Mouse (Mus musculus) heart, adult 9 months (tissue): ENCODE measurements around the gene Hist1h2bj.
A peak's percentile ranks its signal among the peaks of the same experiment; 100 is the strongest.

Source experiments
- DNase-seq, 2 experiments: peaks; one replicate each; pipeline ENCODE4 v3.0.0; 2022; ENCODE audit warnings: low spot score in 2 of 2

Hist1h2bj gene

DNA sequence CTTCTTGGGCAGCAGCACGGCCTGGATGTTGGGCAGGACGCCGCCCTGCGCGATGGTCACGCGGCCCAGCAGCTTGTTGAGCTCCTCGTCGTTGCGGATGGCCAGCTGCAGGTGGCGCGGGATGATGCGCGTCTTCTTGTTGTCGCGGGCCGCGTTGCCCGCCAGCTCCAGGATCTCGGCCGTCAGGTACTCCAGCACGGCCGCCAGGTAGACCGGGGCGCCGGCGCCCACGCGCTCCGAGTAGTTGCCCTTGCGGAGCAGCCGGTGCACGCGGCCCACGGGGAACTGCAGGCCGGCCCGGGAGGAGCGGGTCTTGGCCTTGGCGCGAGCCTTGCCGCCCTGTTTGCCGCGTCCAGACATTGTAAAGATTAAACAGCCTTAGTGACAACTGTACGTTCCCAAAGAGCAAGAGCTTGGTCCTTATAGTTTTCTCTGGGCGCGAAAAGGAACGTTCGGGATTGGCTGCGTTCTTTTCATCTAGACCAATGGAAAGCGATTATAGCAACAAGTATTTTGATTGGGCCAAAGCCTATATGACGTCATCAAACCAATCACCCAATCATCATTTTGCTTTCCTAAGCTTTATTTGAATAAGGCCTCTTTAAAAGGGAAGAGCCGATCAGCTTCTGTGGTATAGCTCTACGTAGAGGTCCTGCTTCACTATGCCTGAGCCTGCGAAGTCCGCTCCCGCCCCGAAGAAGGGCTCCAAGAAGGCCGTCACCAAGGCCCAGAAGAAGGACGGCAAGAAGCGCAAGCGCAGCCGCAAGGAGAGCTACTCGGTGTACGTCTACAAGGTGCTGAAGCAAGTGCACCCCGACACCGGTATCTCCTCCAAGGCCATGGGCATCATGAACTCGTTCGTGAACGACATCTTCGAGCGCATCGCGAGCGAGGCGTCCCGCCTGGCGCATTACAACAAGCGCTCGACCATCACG, at the start of gene Hist1h2bj, which contains the start of gene Hist1h2ag:
Gene Hist1h2bj (plus strand): TSS at position 647 of the 935 bp plus-strand sequence.
Gene Hist1h2ag (minus strand): TSS at position 377 of the 935 bp plus-strand sequence.
- peak; percentile 97 to 98 for DNase-seq

DNA sequence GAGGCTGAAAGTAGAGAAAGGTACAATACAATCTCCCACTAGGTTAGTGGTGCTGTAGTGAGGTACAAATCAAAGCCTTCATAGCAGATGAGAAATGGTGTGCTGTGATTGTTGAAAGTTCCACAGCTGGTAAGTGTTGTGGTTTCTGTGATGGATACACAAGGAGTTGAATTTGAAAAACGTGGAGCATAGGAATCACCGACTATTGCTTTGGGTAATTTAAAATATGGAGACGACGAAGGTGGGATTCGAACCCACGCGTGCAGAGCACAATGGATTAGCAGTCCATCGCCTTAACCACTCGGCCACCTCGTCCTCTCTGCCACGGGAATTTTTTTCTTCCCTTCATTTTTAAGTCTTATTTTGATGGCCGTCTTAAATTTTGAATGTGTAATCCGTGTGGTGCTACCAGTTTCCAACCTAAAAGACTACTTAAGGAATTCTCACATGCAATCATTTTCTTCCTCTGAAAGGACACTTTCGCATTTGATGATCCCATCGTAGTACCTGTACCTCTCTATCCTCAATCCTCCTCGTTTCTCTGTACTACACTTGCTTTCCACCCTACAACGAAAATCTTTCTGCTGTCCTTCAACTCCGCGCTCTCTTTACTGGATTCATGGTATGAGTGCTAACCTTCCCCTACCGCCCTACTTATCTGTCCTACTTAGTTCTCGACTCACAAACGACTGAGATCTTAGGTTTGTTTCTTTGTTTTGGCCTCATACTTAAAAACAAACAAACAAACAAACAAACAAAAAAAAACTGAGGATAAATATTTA, 48.9 kb upstream of the Hist1h2bj start:
- peak in 1 of 2 experiments; percentile 29 for DNase-seq

DNA sequence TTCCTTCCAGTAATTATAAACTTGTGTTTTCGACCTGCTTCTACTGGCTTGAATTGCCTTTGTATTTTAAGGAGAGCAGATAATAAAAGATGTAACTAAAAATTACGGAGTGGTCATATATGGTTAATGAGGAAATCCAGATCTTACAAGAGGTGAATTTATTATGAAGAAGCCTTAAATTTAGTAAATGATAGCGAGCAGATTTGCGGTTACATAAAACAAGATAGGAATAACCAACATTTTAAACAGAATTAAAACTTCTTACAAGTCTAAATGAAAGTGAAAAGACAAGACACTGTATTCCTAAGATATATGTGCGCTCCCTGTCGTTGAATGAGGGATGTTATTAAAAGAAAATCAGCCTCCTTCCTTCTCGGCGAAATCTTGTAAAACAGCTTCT, 48.1 kb upstream of the Hist1h2bj start:
- DNase-seq, result no peak

DNA sequence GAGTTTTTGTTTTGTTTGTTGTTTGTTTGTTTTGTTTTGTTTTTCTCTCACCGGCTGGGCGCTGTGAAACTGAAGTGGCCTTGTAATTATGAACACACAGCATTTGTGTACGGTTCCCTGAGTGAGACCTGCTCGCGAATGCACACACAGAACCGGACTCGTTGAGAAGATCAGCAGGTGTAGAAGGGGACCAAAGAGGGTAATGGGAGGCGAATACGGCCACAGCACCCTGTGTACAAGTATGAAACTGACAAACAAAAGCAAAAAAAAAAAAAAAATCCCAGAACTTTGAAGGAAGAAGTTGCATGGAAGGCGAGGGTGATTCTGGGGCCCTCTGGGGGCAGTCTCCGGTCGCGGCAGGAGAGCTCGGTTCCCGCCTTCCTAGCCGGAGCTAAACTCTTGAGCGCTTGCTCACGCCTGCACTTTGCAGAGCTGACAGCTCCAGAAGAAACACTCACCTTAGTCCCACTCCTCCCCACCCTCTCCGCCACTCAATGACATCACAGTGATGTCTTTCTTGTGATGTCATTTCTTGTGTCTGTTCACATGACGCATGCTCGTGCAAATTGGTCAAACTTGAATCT, 47.6 kb upstream of the Hist1h2bj start:
- DNase-seq, result no peak

DNA sequence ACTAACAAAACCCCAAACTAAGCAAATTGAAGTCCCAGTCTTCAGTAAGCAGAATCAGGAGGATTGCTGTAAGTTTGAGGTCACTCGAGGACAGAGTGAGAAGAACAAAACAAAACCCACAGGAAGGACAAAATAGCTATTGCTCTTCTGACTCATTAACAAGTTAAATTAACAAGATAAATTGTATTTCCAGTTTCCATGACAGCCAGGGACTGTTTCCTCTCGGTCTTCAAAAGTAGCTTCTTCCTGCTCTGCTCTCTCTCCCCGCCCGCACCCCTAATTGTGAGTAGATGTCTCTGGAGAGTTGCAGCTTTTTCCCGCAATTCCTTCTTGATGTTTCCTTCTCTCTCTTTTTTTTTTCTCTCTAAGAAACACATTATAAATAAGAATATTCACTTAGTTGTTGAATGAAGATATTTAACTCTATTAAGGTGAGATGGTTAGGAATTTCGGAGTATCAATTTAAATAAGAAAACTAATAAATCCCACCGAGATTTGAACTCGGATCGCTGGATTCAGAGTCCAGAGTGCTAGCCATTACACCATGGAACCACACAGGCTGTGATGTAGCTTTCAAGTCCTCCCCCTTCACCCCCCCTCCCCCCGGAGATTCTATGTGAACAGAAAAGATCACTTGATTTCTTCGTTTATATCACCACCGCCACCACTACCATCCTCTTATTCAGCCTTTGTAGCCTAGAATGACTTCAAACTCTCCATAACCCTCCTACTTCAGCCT, 46.7 kb upstream of the Hist1h2bj start:
- DNase-seq, result no peak

DNA sequence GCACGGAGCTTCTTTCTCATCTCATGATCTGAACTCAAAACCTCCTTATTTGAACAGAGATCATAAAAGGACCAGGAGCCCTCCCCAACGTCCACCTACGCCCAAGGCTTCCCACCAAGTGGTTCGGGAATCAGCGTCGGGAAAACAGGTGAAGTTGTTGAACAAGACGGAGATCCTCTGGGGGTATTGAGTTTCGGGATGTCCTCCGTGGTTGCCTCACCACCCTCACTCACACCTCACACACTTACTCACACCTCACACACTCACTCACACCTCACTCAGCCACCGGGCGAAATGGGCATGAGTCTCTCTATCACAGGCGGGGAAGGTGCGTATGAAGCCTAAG, 46.2 kb upstream of the Hist1h2bj start:
- DNase-seq, result no peak

DNA sequence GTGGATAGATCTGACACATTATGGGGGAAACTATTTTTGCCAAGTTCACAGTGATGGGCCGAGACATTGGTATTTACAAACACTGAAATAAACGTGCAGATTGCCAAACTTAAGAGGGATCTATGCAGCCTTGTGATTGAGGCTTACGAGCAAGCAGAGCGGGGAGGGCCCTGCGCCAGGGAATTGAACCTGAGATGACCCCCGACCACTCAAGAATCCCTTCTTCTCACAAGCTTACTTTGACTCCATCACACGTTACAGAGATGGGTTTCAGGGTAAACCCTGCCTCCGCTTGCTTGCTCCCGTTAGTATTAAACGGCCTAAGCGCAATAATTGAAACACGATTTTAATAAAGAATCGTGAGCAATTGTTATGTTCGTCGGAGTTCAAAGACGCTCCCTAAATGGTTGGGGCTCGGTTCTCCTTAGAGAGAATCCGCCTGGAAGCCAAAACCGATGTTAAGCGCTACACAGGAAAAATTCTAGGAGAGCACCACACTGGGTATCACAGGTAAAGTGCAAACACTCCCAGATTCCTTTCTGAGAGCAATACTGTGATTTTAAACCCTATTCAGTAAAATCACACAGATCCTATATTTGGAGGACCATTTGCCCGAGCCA, 45.7 kb upstream of the Hist1h2bj start:
- no peak for DNase-seq

DNA sequence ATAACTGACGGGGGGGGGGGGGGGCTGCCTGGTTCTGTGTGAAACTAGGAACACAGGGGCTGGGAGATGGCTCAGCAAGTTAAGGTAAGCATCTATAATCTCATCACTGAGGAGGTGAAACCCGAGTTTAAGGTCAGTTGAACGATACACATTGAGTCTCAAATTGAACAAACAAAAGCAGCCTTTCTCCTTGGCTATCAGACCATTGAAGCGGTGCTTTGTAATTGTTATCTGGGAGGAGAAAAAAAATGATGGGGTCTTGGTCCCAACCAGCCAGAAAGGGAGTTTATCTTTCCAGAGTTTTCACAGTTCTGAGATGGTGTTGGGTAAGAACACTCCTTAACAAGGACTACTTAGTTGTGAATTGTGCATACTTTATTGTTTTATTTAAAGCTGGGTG, 45.2 kb upstream of the Hist1h2bj start:
- DNase-seq, result no peak

DNA sequence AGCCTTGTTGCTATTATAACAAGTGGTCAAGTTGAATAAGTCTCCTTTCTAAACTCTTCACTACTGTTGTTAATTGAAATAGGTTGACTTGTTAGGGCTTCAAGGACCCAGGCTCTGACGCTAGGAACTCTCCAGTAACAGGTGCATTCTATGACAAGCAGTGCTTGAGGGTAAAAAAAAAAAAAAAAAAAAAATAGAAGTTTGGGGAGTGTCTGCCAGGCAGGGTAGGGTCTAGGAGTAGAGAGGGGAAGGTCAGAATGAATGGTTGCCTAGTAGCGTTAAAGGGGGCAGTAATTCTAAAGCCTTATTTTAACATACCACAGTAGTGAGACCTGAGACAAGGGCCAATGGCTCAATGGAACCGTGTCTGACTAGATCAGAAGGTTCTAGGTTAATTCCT, 44.6 kb upstream of the Hist1h2bj start:
- no peak for DNase-seq

DNA sequence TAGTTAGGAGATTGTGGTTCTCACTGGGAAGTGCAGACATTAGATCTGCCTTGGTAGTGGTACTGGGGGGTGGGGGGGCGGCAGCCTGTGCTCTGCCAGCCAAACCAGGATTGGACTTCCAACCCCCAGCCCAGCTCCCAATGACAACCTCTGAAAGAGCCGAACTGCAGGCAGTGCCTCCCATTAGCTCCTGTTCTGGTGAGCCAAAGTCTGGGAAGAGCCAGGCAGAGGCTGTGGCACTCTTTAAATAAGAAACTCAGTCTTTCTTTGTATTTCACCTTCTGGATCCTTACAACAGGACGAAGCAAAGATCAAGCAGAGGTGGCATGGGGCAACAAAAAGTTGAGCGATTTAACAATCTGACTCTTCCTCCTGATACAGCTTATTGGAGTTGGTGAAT, 43.9 kb upstream of the Hist1h2bj start:
- no peak for DNase-seq

DNA sequence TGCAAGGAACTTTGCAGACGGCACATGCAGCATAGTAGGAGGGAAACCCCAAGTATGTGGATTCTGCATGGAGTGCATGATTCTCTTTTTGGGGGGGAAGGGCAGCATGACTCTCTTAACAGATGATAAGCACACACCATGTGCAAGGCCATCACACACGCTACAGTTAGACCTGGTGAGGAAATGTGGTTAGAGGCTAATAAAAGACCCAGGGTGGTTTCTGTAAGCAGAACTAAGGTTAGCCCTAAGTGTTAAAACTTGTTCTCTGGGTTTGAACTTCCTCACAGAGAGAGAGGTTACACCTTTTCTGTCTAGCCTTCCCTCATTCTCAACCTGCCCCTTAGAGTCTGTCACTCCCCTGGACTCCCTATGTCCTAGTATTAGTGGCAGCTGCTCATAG, 41.7 kb upstream of the Hist1h2bj start:
- DNase-seq, result no peak

DNA sequence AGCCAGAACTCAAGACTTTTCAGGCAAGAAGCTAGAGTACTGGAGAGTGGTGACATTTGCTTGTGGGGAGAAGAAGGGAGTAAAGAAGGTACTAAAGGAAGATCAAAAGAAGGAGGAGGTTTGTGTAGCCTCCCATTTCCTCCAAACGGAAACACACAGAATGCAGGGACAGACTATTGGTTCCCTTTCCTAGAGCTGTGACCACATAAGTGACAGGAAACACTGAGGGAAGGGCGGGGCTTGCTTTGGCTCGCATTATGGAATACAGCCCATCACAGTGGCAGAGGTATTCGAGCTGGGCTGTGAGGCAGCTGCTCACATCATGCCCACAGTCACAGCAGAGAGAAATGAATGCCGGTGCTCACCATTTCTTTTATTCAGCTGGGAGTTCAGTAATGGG, 41.2 kb upstream of the Hist1h2bj start:
- no peak for DNase-seq

DNA sequence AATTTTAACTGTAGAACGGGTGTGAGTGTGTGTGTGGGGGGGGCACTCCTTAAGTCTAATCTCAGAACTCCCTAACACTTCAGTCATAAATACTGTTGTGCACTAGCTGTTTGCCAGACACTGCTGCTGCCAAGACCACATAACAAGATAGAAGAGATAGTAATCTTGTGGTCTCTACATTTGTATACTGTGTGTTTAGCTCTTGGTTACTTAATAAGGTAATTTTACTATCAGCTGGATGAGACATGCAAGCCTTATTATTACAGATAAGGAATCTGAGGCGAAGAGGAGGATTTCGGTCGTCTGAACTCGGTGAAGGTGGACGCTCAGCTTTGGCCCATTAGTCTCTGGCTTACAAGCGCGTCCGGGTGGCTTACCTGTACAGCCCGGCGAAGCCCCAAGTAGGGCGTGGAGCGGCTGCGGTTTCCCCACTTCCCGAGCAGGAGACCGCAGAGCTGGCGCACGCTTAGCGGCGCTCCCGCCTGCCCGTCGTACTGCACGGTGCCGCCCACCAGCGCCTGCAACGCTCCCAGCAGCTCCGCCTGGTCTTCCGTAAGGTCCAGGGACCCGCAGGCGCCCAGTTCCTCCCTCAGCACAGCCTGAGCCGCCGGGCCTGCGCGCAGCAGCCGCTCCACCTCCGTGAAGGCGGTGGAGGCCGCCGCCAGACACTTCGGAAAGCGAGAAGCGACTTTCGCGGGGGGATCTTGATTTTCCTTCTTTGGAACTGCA, 37.2 kb upstream of the Hist1h2bj start:
- no peak for DNase-seq

DNA sequence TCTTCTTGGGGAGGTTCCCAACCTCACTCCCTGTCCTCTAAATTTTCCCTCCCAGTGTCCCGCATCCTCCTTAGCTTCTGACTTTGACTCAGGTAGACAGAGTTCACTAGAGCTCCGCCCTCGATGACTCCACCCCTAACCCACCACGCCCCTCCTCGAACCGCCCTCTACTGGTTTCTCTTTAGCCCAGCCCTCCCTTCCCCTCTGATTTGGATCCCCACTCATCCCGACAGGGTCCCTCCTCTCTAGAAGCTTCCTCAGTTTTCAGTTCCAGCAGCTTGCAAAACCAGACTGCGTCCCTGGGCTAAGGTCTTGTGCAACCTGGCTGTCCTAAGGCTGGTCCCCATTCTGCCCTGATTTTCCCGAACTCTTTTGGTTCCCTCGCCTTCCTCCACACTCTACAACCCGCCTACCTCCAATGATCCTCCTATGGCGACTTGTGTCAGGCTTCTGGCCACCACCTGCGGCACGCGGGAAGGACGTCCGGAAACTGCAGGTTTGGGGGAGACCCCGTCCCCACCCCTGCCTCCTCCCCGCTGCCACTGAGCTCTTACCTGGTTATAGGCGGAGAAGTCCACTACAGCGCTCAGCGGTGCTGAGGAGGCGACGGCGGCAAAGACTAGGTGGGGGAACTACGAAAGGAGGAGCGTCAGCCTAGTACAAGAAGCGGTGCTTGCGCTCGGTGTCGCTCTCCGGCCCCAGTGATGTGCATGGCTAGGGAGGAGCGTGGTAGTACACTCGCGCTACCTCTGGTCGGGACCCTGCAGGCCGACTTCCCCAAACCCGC, 36.5 kb upstream of the Hist1h2bj start:
- DNase-seq, result peak in 1 of 2 experiments; percentile 27

DNA sequence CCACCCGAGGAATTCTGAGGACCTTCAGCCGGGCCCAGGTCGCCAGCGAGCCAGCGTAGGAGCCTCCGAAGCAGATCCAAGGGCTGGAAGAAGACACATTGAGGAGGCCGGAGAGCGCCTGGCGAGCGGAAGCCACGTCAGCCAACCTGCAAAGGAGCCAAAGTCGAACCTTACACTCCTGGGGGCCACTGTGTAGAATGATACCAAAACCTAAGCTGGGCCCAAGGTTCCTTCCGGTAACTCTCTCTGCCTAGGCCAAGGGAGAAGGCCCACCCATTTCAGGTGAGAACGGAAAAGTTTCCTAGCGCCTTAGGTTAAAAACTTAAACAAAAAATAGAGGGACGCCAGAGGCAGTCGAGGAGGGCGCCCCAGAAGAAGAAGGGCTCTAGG, 35.9 kb upstream of the Hist1h2bj start:
- DNase-seq, result no peak

DNA sequence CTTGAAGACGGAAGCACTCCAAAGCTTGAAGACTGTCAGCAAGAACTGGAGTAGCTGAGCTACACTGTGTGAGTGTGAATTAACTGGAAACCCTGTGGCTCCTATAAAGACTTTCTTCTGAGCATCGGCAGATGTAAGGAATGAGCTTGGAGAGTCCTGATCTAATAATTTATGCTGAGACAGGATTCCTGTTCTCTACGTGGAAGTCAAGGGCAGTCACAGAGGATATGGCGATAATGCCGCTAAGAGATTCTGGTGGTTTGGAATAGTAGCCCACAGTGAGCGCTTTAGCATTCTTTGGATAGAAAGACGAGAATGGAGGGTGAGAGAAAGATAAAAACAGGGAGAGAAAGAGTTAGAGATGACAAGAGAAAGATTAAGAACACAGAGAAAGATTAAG, 35.1 kb upstream of the Hist1h2bj start:
- no peak for DNase-seq

DNA sequence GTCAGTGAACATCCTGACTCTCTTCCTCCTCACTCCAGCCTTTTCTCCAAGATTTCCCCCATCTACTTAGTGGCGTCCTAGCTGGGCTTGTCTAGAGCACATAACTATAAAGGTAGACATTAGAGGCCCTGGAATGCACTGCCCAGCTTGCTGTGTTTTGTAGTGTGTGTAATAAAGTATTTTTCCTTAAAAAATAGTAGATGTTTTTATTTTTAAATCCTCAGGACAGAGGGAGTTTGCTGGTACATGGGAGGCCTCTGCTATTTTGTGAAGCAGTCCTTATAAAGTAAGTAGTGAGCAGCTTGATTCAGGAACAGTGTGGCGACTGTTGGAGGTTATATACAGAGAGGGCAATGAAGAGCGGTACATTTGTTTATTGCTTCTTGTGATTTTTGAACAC, 34.3 kb upstream of the Hist1h2bj start:
- DNase-seq, result no peak

DNA sequence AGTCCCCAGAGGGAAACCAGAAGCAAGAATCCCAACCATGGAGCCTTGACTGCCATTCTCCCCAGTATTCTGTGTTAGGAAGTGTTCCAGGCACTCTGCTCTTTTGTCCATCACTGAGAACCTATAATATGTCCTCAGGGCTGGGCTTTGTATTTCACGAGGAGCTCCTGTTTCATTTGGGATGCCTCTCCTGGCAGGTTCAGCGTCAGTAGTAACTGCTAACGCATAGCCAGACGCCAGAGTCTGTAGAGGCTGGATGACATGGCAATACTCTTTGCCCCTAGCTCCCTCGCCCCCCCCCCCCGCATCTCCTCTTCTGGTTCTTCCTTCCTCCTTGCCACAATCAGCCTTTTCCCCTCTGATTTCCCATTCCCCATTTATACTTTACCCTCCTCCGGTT, 33.4 kb upstream of the Hist1h2bj start, which contains the start of gene Prss16:
Gene Prss16 (minus strand): TSS at position 101 of the 400 bp plus-strand sequence.
- DNase-seq, result no peak

DNA sequence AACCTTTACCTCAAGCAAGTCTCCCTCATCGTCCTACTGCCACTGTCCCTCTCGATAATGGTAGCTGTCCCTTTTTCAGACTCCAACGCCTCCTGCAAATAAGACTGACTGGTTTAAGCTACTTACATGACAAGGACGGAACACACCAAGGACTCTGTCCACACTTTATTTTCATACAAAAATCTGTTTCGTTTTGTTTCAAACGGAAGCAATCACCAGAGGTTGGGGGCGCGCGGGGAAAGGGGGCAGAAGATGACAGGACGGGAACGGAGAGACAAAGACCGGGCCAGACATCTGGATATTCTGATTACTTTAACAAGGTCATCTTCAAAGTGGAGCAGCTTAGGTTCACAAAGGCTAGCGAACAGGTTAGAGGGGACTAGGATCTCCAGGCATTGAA, 29.3 kb upstream of the Hist1h2bj start:
- no peak for DNase-seq

DNA sequence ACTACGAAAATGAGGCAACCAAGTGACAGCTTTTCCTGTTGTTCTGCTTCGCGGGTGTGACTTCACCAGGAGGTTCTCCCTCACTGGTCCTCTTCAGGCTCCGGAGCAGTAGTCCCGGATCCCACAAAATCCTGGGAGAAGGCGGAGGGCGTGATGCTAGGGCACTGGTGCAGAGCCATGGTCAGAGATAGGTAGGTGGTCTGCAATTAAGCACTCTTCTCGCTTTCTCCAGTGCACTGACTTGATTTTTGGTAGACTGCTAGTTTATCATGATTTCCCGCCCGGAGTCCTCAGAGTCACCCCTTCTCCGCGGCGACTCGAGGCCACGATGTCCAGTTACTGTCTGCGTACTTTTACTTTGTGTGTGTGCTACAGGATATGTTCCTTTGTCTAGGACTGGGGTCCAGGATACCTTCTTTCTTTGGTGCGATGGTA, 28.6 kb upstream of the Hist1h2bj start:
- no peak for DNase-seq
